Mouse (Mus musculus): Measurements from ENCODE around the gene Inmt. TPM values are rescaled to one million over a fixed set of nuclear protein-coding genes. Genes with fewer than 3 reads are reported as not detected.
A peak's percentile ranks its signal among the peaks of the same experiment; 100 is the strongest.
"Not testable (repeated sequence)": the region's sequence is repeated elsewhere in the genome, so short reads cannot be mapped to it uniquely, and the experiment has no call there.

Inmt gene
- polyA plus RNA-seq, 1 experiment: not detected

- H3K36me3 ChIP-seq (replicated peaks; ENCODE audit: low read length): no peaks in the 10 kb centered on the region
- TF ChIP-seq GATA1 (IDR thresholded peaks at IDR 0.05; ENCODE audit: borderline replicate concordance, low read length) (no peak), FLI1 (IDR thresholded peaks at IDR 0.05; ENCODE audit: low read length) (no peak)
- H3K4me3 ChIP-seq (replicated peaks): no peak overlapping the region
- H3K4me1 ChIP-seq: peaks cover 3% of the 10 kb centered on the region; the same call in 1 of the 2 replicates
- H3K9me3 ChIP-seq: peaks cover 20% of the 10 kb centered on the region
- H3K27me3 ChIP-seq (replicated peaks): peaks cover 2% of the 10 kb centered on the region
Observed at GRCm38 (mm10) chr6:55193171-55193570, 18.3 kb upstream of the Inmt start.

GRCm38 (mm10) chr6:55191537-55191936 is 16.7 kb upstream of the Inmt start:
- H3K9me3 ChIP-seq: peaks cover 20% of the 10 kb centered on the region
- H3K4me3 ChIP-seq (replicated peaks): no peak overlapping the region
- no peak for TF ChIP-seq FLI1 (IDR thresholded peaks at IDR 0.05; ENCODE audit: low read length)
- no peak for TF ChIP-seq GATA1 (IDR thresholded peaks at IDR 0.05; ENCODE audit: borderline replicate concordance, low read length)
- peaks cover 3% of the 10 kb centered on the region; the same call in 1 of the 2 replicates for H3K4me1 ChIP-seq
- no peaks in the 10 kb centered on the region for H3K36me3 ChIP-seq (replicated peaks; ENCODE audit: low read length)
- H3K27me3 ChIP-seq (replicated peaks): peaks cover 2% of the 10 kb centered on the region

GRCm38 (mm10) chr6:55189406-55189805 is 14.6 kb upstream of the Inmt start:
- peaks cover 5% of the 10 kb centered on the region for H3K9me3 ChIP-seq
- H3K36me3 ChIP-seq (replicated peaks; ENCODE audit: low read length): no peaks in the 10 kb centered on the region
- TF ChIP-seq GATA1 (IDR thresholded peaks at IDR 0.05; ENCODE audit: borderline replicate concordance, low read length): no peak
- no peak for TF ChIP-seq FLI1 (IDR thresholded peaks at IDR 0.05; ENCODE audit: low read length)
- peaks cover 2% of the 10 kb centered on the region for H3K27me3 ChIP-seq (replicated peaks)
- H3K4me1 ChIP-seq: peaks cover 3% of the 10 kb centered on the region; the same call in 1 of the 2 replicates
- no peak overlapping the region for H3K4me3 ChIP-seq (replicated peaks)

- not testable (repeated sequence) for H3K4me3 ChIP-seq (replicated peaks); H3K36me3 ChIP-seq (replicated peaks; ENCODE audit: low read length); H3K27me3 ChIP-seq (replicated peaks)
Observed at GRCm38 (mm10) chr6:55187827-55188226, 13.0 kb upstream of the Inmt start.

GRCm38 (mm10) chr6:55182655-55183430 is 8.0 kb upstream of the Inmt start:
- no peaks in the 10 kb centered on the region for H3K36me3 ChIP-seq (replicated peaks; ENCODE audit: low read length)
- peaks cover 22% of the 10 kb centered on the region for H3K27me3 ChIP-seq (replicated peaks)
- no peak overlapping the region for H3K4me3 ChIP-seq (replicated peaks)
- no peaks in the 10 kb centered on the region for H3K4me1 ChIP-seq
- H3K9me3 ChIP-seq: peaks cover 9% of the 10 kb centered on the region; the same call in 1 of the 2 replicates
- TF ChIP-seq FLI1 (IDR thresholded peaks at IDR 0.05; ENCODE audit: low read length) (no peak), GATA1 (IDR thresholded peaks at IDR 0.05; ENCODE audit: borderline replicate concordance, low read length) (no peak)

More at GRCm38 (mm10) chr6:55187827-55188226, 13.0 kb upstream of the Inmt start:
- not testable (repeated sequence) for H3K9me3 ChIP-seq, H3K4me1 ChIP-seq

GRCm38 (mm10) chr6:55179560-55179959 is 4.7 kb upstream of the Inmt start:
- Histone ChIP-seq H3K9me3 (peaks cover 9% of the 10 kb centered on the region; the same call in 1 of the 2 replicates), H3K4me1 (peaks cover 8% of the 10 kb centered on the region), H3K4me3 (replicated peaks) (no peak overlapping the region), H3K27me3 (replicated peaks) (peaks cover 39% of the 10 kb centered on the region), H3K36me3 (replicated peaks; ENCODE audit: low read length) (no peaks in the 10 kb centered on the region)
- TF ChIP-seq FLI1 (IDR thresholded peaks at IDR 0.05; ENCODE audit: low read length) (no peak), GATA1 (IDR thresholded peaks at IDR 0.05; ENCODE audit: borderline replicate concordance, low read length) (no peak)

GRCm38 (mm10) chr6:55177060-55177732 is 2.4 kb upstream of the Inmt start:
- peaks cover 54% of the 10 kb centered on the region for H3K27me3 ChIP-seq (replicated peaks)
- TF ChIP-seq GATA1 (IDR thresholded peaks at IDR 0.05; ENCODE audit: borderline replicate concordance, low read length) (no peak), FLI1 (IDR thresholded peaks at IDR 0.05; ENCODE audit: low read length) (no peak)
- H3K36me3 ChIP-seq (replicated peaks; ENCODE audit: low read length): no peaks in the 10 kb centered on the region
- peak overlapping the region; percentile 20 for H3K4me3 ChIP-seq (replicated peaks)
- H3K4me1 ChIP-seq: peaks cover 8% of the 10 kb centered on the region
- H3K9me3 ChIP-seq: no peaks in the 10 kb centered on the region

- Histone ChIP-seq H3K36me3 (replicated peaks; ENCODE audit: low read length) (no peaks in the 10 kb centered on the region), H3K4me3 (replicated peaks) (no peak overlapping the region), H3K9me3 (no peaks in the 10 kb centered on the region), H3K27me3 (replicated peaks) (peaks cover 58% of the 10 kb centered on the region), H3K4me1 (peaks cover 8% of the 10 kb centered on the region)
- no peak for TF ChIP-seq GATA1 (IDR thresholded peaks at IDR 0.05; ENCODE audit: borderline replicate concordance, low read length)
- no peak for TF ChIP-seq FLI1 (IDR thresholded peaks at IDR 0.05; ENCODE audit: low read length)
Observed at GRCm38 (mm10) chr6:55175892-55176291, 1.0 kb upstream of the Inmt start.

- TF ChIP-seq FLI1 (IDR thresholded peaks at IDR 0.05; ENCODE audit: low read length) (no peak), GATA1 (IDR thresholded peaks at IDR 0.05; ENCODE audit: borderline replicate concordance, low read length) (no peak)
- Histone ChIP-seq H3K9me3 (no peaks in the 10 kb centered on the region), H3K4me1 (peaks cover 8% of the 10 kb centered on the region), H3K36me3 (replicated peaks; ENCODE audit: low read length) (no peaks in the 10 kb centered on the region), H3K4me3 (replicated peaks) (no peak overlapping the region), H3K27me3 (replicated peaks) (peaks cover 62% of the 10 kb centered on the region)
Observed at GRCm38 (mm10) chr6:55175456-55175855, 613 bp upstream of the Inmt start.

- peaks cover 8% of the 10 kb centered on the region for H3K4me1 ChIP-seq
- H3K4me3 ChIP-seq (replicated peaks): no peak overlapping the region
- no peaks in the 10 kb centered on the region for H3K9me3 ChIP-seq
- H3K27me3 ChIP-seq (replicated peaks): peaks cover 64% of the 10 kb centered on the region
- TF ChIP-seq GATA1 (IDR thresholded peaks at IDR 0.05; ENCODE audit: borderline replicate concordance, low read length): no peak
- H3K36me3 ChIP-seq (replicated peaks; ENCODE audit: low read length): no peaks in the 10 kb centered on the region
Observed at GRCm38 (mm10) chr6:55173941-55174349, 898 bp downstream of the Inmt start.

Measured in megakaryocyte, embryonic 14.5 days (primary cell).